Mouse (Mus musculus) B cell, adult 62 days (primary cell): ENCODE results near the gene Olfr46. TPM values are rescaled to one million over a fixed set of nuclear protein-coding genes. Genes with fewer than 3 reads are reported as not detected.

Source experiments
- total RNA-seq: library from RNA; stranded (reverse); gene quantifications from 4 replicates; pipeline ENCODE4 v1.2.4, GENCODE M21; 2023

Gene Olfr46
- not detected in 4 replicates for total RNA-seq

DNA sequence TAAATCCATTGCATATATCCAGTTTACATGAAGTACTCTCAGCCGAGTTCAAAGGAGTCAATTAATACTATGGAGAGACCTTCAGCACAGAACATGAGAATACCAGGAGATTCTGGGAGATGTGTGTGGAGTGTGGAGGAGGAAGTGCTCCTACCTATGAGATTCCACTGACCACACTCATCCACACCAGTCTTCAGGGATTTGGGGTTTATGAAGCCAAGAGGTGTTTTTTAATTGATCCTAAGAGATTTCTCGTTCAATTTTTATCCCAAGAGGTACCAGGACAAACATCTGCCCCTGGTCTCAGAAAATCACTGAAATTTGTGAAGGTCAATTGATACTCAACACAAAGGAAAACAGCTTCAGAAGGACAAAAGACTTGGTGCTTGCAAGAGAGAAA, at the start of gene Olfr46:
Olfr46 (plus strand) TSS at position 301 of the 400 bp plus-strand sequence.

DNA sequence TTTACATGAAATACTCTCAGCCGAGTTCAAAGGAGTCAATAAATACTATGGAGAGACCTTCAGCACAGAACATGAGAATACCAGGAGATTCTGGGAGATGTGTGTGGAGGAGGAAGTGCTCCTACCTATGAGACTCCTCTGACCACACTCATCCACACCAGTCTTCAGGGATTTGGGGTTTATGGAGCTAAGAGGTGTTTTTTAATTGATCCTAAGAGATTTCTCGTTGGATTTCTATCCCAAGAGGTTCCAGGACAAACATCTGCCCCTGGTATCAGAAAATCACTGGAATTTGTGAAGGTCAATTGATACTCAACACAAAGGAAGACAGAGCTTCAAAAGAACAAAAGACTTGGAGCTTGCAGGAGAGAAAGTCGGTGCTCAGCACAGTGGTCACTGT, 33.5 kb upstream of the Olfr46 start, which contains the start of gene Olfr538:
Olfr538 (plus strand) TSS at position 301 of the 400 bp plus-strand sequence.

DNA sequence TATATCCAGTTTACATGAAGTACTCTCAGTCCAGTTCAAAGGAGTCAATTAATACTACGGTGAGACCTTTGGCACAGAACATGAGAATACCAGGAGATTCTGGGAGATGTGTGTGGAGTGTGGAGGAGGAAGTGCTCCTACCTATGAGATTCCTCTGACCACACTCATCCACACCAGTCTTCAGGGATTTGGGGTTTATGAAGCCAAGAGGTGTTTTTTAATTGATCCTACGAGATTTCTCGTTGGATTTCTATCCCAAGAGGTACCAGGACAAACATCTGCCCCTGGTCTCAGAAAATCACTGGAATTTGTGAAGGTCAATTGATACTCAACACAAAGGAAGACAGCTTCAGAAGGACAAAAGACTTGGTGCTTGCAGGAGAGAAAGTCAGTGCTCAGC, 27.6 kb downstream of the Olfr46 start, which contains the start of gene Olfr61:
Olfr61 (plus strand) TSS at position 301 of the 400 bp plus-strand sequence.

DNA sequence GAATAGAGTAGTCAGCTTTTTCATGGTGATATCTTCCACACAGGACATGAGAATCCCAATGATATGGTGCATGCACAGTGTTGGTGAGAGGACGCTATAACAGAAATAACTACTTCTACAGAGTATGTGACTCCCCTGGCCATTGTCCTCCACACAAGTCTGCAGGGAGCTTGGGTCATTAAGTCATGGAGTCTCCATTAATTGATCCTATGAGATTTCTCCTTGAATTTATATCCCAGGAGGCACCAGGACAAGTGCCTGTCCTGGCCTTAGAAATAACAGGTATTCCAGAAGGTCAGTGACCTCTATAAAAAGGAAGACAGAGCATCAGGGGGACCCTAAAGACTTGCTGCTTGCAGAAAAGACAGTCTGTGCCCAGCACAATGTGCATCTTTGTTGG, 45.1 kb downstream of the Olfr46 start, which contains the start of gene Olfr53:
Olfr53 (plus strand) TSS at position 301 of the 400 bp plus-strand sequence.

DNA sequence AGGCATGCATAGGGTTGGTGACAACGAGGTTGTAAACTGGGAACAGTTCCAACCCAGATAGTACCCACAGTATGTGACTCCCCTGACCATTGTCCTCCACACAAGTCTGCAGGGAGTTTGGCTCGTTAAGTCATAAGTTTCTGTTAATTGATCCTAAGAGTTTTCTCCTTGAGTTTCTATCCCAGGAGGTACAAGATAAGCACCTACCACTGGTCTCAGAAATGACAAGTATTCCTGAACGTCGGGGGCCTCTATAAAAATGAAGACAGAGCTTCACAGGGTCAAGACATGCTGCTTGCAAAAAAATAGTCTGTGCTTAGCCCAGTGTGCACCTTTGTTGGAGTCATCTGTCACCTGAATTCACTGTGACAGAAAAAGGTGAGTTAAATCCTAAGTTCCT, 58.6 kb downstream of the Olfr46 start, which contains the start of gene Olfr539:
Olfr539 (plus strand) TSS at position 301 of the 400 bp plus-strand sequence.

Other genes starting within 250 kb of the Olfr46 start
- not detected in 4 replicates for gene Olfr60, start 239.6 kb upstream of the Olfr46 start, total RNA-seq
- not detected in 4 replicates for gene Olfr530, start 224.9 kb upstream of the Olfr46 start, total RNA-seq
- not detected in 4 replicates for gene Olfr531, start 198.4 kb upstream of the Olfr46 start, total RNA-seq
- gene Olfr532, start 179.6 kb upstream of the Olfr46 start, total RNA-seq = not detected in 4 replicates
- gene Olfr533, start 137.9 kb upstream of the Olfr46 start, total RNA-seq = not detected in 4 replicates
- gene Olfr535, start 117.1 kb upstream of the Olfr46 start, total RNA-seq = not detected in 4 replicates
- gene Olfr536, start 93.9 kb upstream of the Olfr46 start, total RNA-seq = not detected in 4 replicates
- not detected in 4 replicates for gene Olfr538, start 33.4 kb upstream of the Olfr46 start, total RNA-seq
- gene Olfr61, start 27.7 kb downstream of the Olfr46 start, total RNA-seq = not detected in 4 replicates
- gene Olfr53, start 45.2 kb downstream of the Olfr46 start, total RNA-seq = not detected in 4 replicates
- gene Olfr539, start 58.7 kb downstream of the Olfr46 start, total RNA-seq = not detected in 4 replicates
- not detected in 4 replicates for gene Olfr45, start 80.7 kb downstream of the Olfr46 start, total RNA-seq
- gene Olfr541, start 96.0 kb downstream of the Olfr46 start, total RNA-seq = not detected in 4 replicates
- gene Cyp2e1, start 162.5 kb downstream of the Olfr46 start, total RNA-seq = not detected in 4 replicates
- gene Syce1, start 186.6 kb downstream of the Olfr46 start, total RNA-seq = not detected in 4 replicates
- not detected in 4 replicates for gene Zfp941, start 220.9 kb downstream of the Olfr46 start, total RNA-seq
- not detected in 4 replicates for gene Urah, start 233.7 kb downstream of the Olfr46 start, total RNA-seq
- not detected in 4 replicates for gene Scgb1c1, start 244.3 kb downstream of the Olfr46 start, total RNA-seq
- gene Odf3, start 246.5 kb downstream of the Olfr46 start, total RNA-seq = not detected in 4 replicates